Mouse (Mus musculus): Measurements from ENCODE around the gene Olfr247.
"Not testable (repeated sequence)": the region's sequence is repeated elsewhere in the genome, so short reads cannot be mapped to it uniquely, and the experiment has no call there.

Gene Olfr247

GRCm38 (mm10) chr10:129976040-129976439, at the start of gene Olfr247:
Olfr247 (minus strand) TSS chr10:129976140.
- DNase-seq = not testable (repeated sequence)

GRCm38 (mm10) chr10:130012321-130012720, 36.4 kb upstream of the Olfr247 start, which contains the start of gene Olfr820:
Olfr820 (plus strand) TSS chr10:130012621.
- DNase-seq = no peak

GRCm38 (mm10) chr10:130005366-130005765, 29.4 kb upstream of the Olfr247 start:
- DNase-seq = not testable (repeated sequence)

GRCm38 (mm10) chr10:130004104-130004503, 28.2 kb upstream of the Olfr247 start:
- DNase-seq = not testable (repeated sequence)

GRCm38 (mm10) chr10:129984962-129985361, 9.0 kb upstream of the Olfr247 start, which contains the start of gene Gm10310:
Gm10310 (minus strand) TSS chr10:129985062.
- DNase-seq = not testable (repeated sequence)

- not testable (repeated sequence) for DNase-seq
Observed at GRCm38 (mm10) chr10:129981867-129982266, 5.9 kb upstream of the Olfr247 start.

- not testable (repeated sequence) for DNase-seq
Observed at GRCm38 (mm10) chr10:129972994-129973393, 2.9 kb downstream of the Olfr247 start.

GRCm38 (mm10) chr10:129967166-129967565, 8.8 kb downstream of the Olfr247 start, which contains the start of gene Olfr819:
Olfr819 (minus strand) TSS chr10:129967266.
- not testable (repeated sequence) for DNase-seq

- not testable (repeated sequence) for DNase-seq
Observed at GRCm38 (mm10) chr10:129966232-129966631, 9.7 kb downstream of the Olfr247 start.

GRCm38 (mm10) chr10:129949000-129949399, 26.9 kb downstream of the Olfr247 start, which contains the start of gene Olfr818:
Olfr818 (minus strand) TSS chr10:129949100.
- DNase-seq = no peak
